Mouse (Mus musculus) monocyte, adult 59 days (primary cell): ENCODE results near the gene Gm39566. TPM values are rescaled to one million over a fixed set of nuclear protein-coding genes. Genes with fewer than 3 reads are reported as not detected.

ENCODE experiments used
- total RNA-seq, 2 experiments: library from RNA; stranded (reverse); gene quantifications; one replicate each; pipeline ENCODE4 v1.2.4; 2023

The Gm39566 gene
- not detected for total RNA-seq

DNA sequence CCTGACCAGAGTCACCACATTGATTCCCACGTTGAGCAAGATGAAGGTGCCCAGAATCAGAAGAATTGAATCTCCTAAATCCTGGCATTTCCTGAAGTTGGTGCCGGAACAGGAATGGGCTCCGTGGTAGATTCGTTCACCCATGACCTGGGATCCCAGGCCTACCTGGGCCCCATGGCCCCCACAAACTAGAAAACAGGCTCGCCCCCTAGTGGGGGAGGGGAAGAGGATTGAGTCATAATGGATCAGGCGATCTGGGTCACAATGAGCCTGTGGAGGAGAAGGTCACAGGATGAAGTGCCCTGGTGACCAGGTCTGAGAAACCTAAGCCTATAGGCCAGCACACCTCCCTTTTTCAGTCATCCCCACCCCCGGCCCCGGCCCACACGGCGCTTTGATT, at the start of gene Gm39566:
Gene Gm39566, minus strand, starts transcription at position 144 of the 400 bp plus-strand sequence.

DNA sequence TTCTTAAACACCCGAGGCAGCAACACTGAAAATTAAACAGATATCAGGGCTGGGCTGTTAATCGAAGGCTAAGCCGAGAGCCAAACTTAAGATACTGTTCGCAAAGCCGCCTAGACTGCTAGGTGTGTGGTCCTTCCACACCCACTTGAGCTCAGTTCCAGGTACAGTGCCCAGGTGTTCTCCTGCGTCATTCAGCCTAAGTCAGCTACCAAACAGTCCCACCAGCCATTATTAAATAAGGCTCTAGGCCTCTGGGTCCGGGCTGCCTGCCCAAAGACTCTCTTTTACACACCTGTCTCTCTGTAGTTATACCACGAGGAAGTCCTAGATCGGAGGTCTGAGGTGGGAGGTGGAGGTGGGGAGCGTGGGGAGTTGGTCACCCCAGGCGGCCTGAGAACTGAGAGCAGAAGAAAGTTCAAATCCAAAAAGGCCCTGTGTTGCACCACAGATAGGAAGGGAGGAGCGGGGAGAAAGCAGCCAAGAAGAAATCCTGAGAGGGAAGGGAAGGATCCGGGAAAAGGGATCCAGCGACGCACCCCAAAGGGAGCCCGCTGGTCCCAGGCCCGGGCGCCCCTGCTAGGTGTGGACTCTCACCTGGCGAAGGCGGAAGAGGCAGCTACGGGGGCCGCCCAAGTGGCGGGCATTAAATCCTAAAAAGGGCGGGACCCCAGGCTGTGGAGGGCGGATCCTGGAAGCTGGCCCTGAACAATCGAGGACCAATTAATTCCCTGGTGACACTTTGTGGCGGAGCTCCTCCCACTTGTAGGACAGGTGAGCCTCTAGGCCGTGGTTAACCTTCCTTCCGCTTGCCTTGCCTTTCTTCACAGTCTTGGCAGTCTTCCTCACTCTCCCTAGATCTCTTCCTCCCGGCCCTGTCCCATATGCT, 43.3 kb upstream of the Gm39566 start, which contains the start of gene Tnk1:
Gene Tnk1, minus strand, starts transcription at position 618 of the 886 bp plus-strand sequence.

DNA sequence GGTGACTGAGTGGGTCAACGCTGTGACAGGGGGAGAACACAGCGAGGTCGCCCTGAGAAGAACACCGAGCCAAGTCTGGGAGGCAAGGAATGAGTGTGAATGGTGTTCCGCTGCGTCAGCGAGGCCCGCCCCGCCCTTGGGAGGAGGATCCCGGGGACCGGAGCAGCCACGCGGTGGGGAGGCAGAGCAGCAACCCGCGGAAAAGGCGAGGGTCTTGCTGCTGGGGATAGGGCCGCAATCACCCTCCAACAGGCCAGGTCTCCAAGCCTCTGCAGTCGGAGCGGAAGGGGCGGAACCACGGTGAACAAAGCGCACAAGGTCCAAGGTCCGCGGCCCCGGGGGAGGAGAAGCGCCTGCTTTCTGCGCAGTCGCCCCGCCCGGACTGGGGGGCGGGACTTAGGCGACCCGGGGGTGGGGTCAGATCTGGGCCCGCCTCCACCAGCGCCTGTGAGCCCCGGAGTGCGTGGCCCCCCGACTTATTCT, 31.1 kb upstream of the Gm39566 start, which contains the start of gene Plscr3:
Gene Plscr3, plus strand, starts transcription at position 179 of the 483 bp plus-strand sequence.

DNA sequence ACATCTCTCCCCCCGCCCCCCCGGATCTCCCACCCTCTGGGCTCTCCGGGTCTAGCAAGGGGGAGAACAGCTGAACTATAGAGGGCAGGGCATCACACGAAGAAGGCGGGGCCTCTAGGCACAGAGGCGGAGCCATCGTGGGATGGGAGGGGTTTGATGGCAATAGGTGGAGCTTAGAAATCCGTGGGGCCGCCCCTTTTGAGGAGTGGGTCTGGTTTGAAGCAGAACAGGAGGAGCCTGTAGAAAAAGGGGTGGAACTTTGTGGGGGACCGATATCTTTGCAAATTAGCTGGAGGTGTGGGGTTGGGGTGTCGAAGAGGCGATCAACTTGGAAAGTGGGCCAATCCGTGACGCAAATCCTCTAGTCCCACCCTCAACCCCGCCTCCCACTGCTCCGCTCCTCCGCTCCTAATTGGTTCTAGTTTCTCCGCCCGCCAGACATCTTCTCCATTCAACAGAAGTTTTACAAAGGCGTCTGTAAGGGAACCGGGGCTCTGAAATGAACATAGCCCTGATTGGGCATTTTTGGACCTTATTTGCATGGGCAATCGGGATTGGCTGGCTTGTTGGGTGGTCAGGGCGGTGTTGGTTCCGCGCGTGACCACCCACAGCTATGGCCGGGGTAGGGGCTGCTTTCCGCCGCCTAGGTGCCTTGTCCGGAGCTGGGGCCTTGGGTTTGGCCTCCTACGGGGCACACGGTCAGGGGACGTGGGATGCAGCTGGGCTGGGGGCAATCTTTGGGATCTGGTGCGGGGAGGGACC, 23.0 kb upstream of the Gm39566 start, which contains the start of gene Tmem256:
Gene Tmem256, plus strand, starts transcription at position 563 of the 762 bp plus-strand sequence.

DNA sequence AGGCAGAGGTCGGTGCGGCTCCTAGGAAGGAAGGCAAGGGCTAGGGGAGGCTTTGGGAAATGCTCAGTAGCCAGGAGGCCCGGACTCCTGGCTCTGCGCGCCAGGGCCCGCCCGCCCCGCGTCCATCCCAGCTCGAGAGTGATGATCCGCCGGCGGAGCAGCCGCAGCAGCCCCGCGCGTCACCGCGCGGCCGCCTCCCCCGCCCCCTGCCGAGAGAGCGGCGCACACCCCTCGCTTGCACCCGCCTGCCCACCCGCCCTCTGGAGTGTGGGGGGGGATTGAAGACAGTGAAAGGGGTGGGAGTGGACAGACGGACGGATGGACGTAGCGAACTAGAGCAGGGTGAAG, 22.5 kb upstream of the Gm39566 start, which contains the start of gene Nlgn2:
Gene Nlgn2, minus strand, starts transcription at position 181 of the 348 bp plus-strand sequence.

DNA sequence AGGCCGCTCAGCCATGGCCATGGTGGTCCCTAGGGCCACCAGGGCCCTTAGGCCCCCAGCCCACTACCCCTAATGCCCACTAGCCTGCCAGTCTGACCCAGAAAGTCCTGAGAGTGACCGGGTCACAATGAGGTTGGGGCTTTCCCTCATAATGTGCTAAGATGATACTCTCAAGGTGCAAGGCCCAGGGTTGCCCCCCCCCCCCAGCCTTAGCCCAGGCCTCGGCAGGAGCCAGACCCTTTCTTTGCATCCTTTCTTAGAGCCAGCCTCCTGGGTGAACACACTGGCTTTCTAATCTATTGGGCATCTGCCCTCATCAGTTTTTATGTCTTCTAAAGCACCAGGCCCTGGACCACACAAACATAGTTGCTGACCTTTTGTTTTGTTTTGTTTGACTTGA, 7.0 kb upstream of the Gm39566 start, which contains the start of gene Spem1:
Gene Spem1, minus strand, starts transcription at position 101 of the 400 bp plus-strand sequence.

DNA sequence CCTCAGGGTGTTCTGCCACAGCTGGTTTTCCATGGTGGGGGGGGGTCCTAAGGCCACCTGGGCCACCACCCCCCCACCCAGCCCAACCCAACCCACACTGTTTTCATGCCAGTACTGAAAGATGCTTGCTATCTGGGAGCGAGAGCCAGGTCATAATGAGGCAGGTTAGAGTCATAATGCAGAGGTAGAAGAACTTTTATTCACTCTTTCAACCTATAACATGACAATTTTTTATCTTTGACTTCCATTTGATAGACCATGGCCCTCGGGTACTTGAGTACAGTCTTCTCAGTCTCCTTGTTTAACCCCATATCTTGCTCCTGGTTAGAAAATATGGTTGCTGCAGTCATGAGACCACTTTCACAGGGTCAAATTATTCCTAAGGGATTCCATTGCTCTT, 3.3 kb upstream of the Gm39566 start, which contains the start of gene Spem2:
Gene Spem2, minus strand, starts transcription at position 101 of the 400 bp plus-strand sequence.

DNA sequence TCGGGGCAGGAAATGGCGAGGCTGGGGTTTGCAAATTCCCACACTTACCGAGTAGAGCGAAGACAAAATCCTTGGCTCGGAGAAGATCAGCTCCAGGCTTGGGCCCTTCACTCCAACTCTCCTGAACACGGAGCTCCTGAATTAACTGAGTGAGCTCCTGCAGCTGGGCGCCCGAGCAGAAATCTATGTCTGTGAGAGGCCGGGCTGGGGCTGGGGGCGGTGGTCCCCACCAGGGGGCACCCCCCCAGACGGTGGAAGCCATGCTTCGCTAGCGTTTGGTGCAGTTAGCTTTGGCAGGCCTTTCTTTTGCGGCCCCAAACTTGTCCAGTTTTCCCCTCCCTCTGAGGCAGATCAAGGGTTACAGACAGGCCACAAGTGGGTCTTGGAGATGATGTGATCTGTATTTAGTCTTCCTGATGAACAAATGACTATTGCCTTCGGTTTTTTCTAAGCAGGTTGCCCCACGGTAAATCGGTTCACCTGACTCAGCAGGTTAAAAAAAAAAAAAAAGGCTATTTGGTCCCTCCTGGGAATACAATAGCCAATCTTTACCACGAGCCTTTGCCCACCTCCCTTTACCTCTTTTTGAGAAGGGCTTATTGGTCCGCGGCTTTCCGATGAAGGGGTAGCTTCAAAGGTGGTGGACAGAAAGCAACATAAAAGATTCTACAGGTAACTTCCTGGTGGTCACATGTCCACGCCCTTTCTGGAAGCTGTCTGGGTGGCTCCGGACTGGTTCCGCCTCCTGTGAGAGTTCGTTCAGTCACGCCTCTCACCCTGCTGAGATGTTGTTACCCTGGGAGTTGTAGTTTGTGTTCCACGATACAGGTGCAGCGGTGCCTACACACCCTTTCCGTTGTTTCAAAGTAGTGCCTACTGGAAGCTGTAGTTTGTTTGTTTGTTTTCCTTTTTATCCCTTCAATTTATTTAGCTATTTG, 9.9 kb downstream of the Gm39566 start, which contains the start of gene Tmem102:
Gene Tmem102, minus strand, starts transcription at position 653 of the 938 bp plus-strand sequence.

DNA sequence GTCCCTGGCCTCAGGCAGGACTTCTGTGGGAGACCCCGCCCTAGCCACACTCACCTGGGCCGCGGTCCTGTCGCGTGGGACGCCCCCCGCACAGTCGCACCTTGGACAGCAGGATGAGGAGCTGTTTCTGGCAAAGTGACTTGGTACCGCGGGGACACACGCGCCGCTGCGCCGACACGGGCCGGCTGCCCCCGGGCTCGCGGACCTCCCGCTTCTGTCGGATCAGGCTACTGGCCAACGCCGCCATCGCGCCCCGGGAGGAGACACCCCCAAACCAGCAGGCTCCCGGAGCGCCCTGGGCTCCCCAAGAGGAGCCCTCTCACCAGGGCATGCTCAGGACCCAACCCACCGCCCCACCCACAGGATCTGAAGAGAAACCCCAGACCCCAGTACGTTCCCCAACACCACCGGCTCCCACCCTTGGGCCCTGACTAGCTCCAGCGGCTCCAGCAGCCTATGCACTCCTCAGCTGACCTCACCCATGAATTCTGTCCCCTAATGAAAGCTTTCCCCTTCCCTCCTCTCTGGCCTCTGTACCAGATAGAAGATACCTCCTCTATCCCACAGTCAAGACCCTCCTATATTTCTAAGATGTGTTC, 13.6 kb downstream of the Gm39566 start, which contains the start of gene Fgf11:
Gene Fgf11, minus strand, starts transcription at position 479 of the 599 bp plus-strand sequence.

DNA sequence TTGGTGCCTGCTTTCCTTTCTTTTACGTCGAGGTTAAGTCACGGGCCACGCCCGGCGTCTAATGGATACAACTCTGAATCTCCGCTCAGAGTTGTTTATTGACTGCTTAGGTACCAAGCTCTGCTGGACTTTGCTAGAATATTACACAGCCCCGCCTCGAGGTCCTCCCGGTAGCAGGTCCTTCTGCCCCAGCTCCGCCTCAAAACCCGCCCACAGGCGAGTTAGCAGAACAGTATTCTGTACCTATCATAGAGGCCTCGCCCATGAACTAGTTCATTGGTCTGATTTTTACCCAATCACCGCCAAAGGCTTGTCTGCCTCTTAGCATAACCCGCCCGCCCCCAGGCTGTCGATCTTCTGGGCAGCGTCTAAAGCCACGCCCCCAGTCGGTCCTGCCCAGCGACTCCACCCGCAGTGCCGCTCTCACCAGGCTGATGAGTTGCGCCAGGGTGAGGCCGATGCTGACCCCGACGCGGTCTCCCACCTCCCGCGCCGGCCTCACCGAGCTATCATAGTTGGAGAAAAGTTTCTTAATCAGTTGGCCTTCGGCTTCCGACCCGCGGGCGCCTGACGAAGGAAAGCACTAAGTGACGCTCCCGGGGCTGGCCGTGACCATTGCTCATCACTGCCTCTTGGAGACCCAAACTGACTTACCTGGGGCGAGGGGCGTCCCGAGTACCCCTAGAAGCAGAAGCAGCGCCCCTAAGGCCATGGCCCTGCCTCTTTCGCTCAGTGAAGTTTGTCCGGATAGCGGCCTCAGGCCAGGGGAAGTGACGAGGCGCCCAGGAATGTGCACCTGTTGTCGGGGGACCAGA, 19.7 kb downstream of the Gm39566 start, which contains the start of gene Chrnb1:
Gene Chrnb1, minus strand, starts transcription at position 776 of the 815 bp plus-strand sequence.

DNA sequence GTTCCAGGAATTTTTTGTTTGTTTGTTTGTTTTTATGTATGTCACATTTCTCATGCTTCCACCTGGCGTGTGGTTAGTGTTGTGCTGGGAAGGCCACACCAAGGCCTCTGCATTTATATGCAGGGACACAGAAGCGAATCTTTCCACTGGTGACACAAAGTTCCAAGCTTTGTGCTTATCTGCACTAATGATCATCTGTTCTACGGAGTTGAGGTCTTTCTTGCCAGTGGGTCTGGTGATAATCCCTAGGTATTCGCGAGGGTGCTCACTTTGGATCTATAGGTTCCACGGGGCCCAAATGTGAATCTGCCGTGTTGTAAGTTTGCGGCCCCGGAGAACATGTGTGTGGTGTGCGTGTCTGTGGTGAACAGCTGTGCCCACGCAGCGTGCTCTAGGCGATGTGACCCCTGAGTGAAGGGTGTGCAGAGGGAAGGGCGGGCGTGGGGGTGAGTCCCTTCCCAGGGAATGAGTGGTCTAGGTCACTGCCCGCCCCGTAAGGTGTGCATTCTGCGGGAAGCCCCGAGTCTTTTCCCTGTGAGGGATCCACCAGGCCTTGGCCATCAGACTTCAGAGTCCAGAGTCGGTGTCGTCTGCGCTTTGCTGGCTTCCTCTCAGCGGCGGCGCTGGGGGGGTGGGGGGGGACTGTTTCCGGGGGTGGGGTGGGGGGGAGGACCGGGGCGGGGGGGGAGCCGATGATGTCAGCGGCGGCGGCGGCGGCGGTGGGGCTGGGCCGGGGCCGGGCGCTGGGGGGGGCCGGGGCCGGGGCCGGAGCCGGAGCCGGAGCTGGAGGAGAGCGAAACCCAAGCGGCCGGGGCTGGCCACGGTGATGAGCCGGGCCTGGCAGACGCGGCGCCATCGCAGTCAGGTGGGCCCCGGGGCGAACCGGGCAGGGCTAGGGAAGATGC, 49.6 kb downstream of the Gm39566 start, which contains the start of gene Zbtb4:
Gene Zbtb4, plus strand, starts transcription at position 692 of the 905 bp plus-strand sequence.

DNA sequence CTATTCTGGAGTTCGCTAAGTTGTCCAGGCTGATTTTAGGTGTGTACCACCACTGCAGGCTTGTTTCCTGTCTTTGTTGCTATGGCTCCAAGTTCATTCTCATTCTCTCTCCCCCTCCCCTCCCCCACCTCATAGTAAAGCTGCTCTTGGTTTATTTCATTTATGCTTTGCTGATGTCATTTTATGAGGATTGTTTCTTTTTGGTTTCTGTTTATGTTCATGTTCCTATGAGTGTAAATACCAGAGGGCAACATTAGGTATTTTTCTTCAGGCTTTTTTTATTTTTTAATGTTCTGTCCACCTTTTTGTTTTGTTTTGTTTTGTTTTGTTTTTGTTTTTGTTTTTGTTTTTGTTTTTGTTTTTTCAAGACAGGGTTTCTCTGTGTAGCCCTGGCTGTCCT, 53.2 kb downstream of the Gm39566 start, which contains the start of gene Slc35g3:
Gene Slc35g3, minus strand, starts transcription at position 101 of the 400 bp plus-strand sequence.

Other genes with a start within 250 kb of the Gm39566 start
- gene Wrap53, start 235.0 kb downstream of the Gm39566 start, total RNA-seq = 1 to 10 TPM; 6.8 to 8.1 TPM
- gene Trp53, start 234.9 kb downstream of the Gm39566 start, total RNA-seq = 10 to 100 TPM; 79.2 to 81.1 TPM
- under 1 TPM in 1 of 2 experiments, not detected in 1; 0.24 TPM for gene Atp1b2, start 209.4 kb downstream of the Gm39566 start, total RNA-seq
- not detected for gene Shbg, start 197.4 kb downstream of the Gm39566 start, total RNA-seq
- 1 to 10 TPM in 1 of 2 experiments, not detected in 1; 1.8 TPM for gene Sat2, start 193.3 kb downstream of the Gm39566 start, total RNA-seq
- gene Fxr2, start 182.3 kb downstream of the Gm39566 start, total RNA-seq = 10 to 100 TPM; 68.3 to 68.4 TPM
- under 1 TPM in 1 of 2 experiments, not detected in 1; 0.64 TPM for gene Sox15, start 160.0 kb downstream of the Gm39566 start, total RNA-seq
- 10 to 100 TPM; 73.1 to 74.9 TPM for gene Mpdu1, start 152.7 kb downstream of the Gm39566 start, total RNA-seq
- gene Cd68, start 149.1 kb downstream of the Gm39566 start, total RNA-seq = 100 to 1,000 TPM; 685 to 696 TPM
- gene Eif4a1, start 142.9 kb downstream of the Gm39566 start, total RNA-seq = 100 to 1,000 TPM; 892 to 975 TPM
- 100 to 1,000 TPM; 109 to 116 TPM for gene Senp3, start 133.2 kb downstream of the Gm39566 start, total RNA-seq
- gene Tnfsf13, start 129.5 kb downstream of the Gm39566 start, total RNA-seq = 10 to 100 TPM; 63.1 to 66.0 TPM
- 10 to 100 TPM; 66.6 to 77.0 TPM for gene Tnfsf12, start 119.4 kb downstream of the Gm39566 start, total RNA-seq
- 10 to 100 TPM; 23.6 to 27.1 TPM for gene Tnfsfm13, start 119.2 kb downstream of the Gm39566 start, total RNA-seq
- 100 to 1,000 TPM; 114 to 142 TPM for gene Polr2a, start 56.7 kb downstream of the Gm39566 start, total RNA-seq
- gene Slc35g3, start 53.3 kb downstream of the Gm39566 start, total RNA-seq = not detected
- 10 to 100 TPM; 16.0 to 20.0 TPM for gene Zbtb4, start 49.4 kb downstream of the Gm39566 start, total RNA-seq
- gene Chrnb1, start 19.4 kb downstream of the Gm39566 start, total RNA-seq = under 1 TPM; 0.45 to 0.49 TPM
- gene Fgf11, start 13.4 kb downstream of the Gm39566 start, total RNA-seq = 1 to 10 TPM in 1 of 2 experiments, under 1 TPM in 1; 0.76 to 1.3 TPM
- not detected for gene Tmem102, start 9.7 kb downstream of the Gm39566 start, total RNA-seq
- not detected for gene Spem2, start 3.2 kb upstream of the Gm39566 start, total RNA-seq
- not detected for gene Spem1, start 6.9 kb upstream of the Gm39566 start, total RNA-seq
- gene Nlgn2, start 22.5 kb upstream of the Gm39566 start, total RNA-seq = 1 to 10 TPM; 1.9 to 2.6 TPM
- gene Tmem256, start 23.2 kb upstream of the Gm39566 start, total RNA-seq = 100 to 1,000 TPM; 100 to 117 TPM
- 10 to 100 TPM; 39.8 to 43.6 TPM for gene Plscr3, start 31.1 kb upstream of the Gm39566 start, total RNA-seq
- not detected for gene Tnk1, start 43.4 kb upstream of the Gm39566 start, total RNA-seq
- not detected for gene Tmem95, start 62.7 kb upstream of the Gm39566 start, total RNA-seq
- 1 to 10 TPM; 6.0 TPM for gene Kctd11, start 66.1 kb upstream of the Gm39566 start, total RNA-seq
- gene Acap1, start 80.2 kb upstream of the Gm39566 start, total RNA-seq = 10 to 100 TPM; 10.4 to 12.2 TPM
- gene 2810408A11Rik, start 85.7 kb upstream of the Gm39566 start, total RNA-seq = under 1 TPM; 0.31 to 0.49 TPM
- gene Neurl4, start 85.8 kb upstream of the Gm39566 start, total RNA-seq = 10 to 100 TPM; 30.0 to 30.4 TPM
- gene Gps2, start 98.6 kb upstream of the Gm39566 start, total RNA-seq = 100 to 1,000 TPM; 110 to 112 TPM
- 100 to 1,000 TPM; 407 to 410 TPM for gene Eif5a, start 106.7 kb upstream of the Gm39566 start, total RNA-seq
- gene Ybx2, start 120.5 kb upstream of the Gm39566 start, total RNA-seq = 1 to 10 TPM in 1 of 2 experiments, not detected in 1; 1.6 TPM
- gene Slc2a4, start 132.9 kb upstream of the Gm39566 start, total RNA-seq = not detected
- not detected for gene Cldn7, start 149.5 kb upstream of the Gm39566 start, total RNA-seq
- 100 to 1,000 TPM; 107 to 143 TPM for gene Ctdnep1, start 165.9 kb upstream of the Gm39566 start, total RNA-seq
- gene Elp5, start 167.2 kb upstream of the Gm39566 start, total RNA-seq = 10 to 100 TPM; 44.3 to 49.5 TPM
- 100 to 1,000 TPM; 469 to 485 TPM for gene Gabarap, start 175.8 kb upstream of the Gm39566 start, total RNA-seq
- 10 to 100 TPM; 64.3 to 77.5 TPM for gene Phf23, start 180.5 kb upstream of the Gm39566 start, total RNA-seq
- gene Dvl2, start 185.3 kb upstream of the Gm39566 start, total RNA-seq = 10 to 100 TPM; 30.2 to 33.6 TPM
- gene Acadvl, start 200.1 kb upstream of the Gm39566 start, total RNA-seq = 10 to 100 TPM; 43.9 to 56.5 TPM
- 10 to 100 TPM; 11.0 to 19.4 TPM for gene Dlg4, start 201.6 kb upstream of the Gm39566 start, total RNA-seq
- not detected for gene Asgr1, start 238.8 kb upstream of the Gm39566 start, total RNA-seq